Mouse (Mus musculus): ENCODE results near the gene Elovl5. TPM values are rescaled to one million over a fixed set of nuclear protein-coding genes. Genes with fewer than 3 reads are reported as not detected.

The Elovl5 gene
- total RNA-seq, 2 experiments from 2014 or later: 21.7 to 22.2 TPM

- ATAC-seq (replicated peaks; ENCODE audit: low FRiP score, poor library complexity, severe bottlenecking): no peak
Measured at GRCm38 (mm10) chr9:77989626-77990025, 72.5 kb downstream of the Elovl5 start.

GRCm38 (mm10) chr9:77990278-77990677 lies 73.1 kb downstream of the Elovl5 start:
- ATAC-seq (replicated peaks; ENCODE audit: low FRiP score, poor library complexity, severe bottlenecking): no peak

- no peak for ATAC-seq (replicated peaks; ENCODE audit: low FRiP score, poor library complexity, severe bottlenecking)
Measured at GRCm38 (mm10) chr9:77991650-77992049, 74.5 kb downstream of the Elovl5 start.

- ATAC-seq (replicated peaks; ENCODE audit: low FRiP score, poor library complexity, severe bottlenecking): no peak
Measured at GRCm38 (mm10) chr9:77992276-77992675, 75.1 kb downstream of the Elovl5 start.

GRCm38 (mm10) chr9:77993101-77993500 lies 75.9 kb downstream of the Elovl5 start:
- ATAC-seq (replicated peaks; ENCODE audit: low FRiP score, poor library complexity, severe bottlenecking): peak; percentile 79

GRCm38 (mm10) chr9:77993538-77994255 lies 76.5 kb downstream of the Elovl5 start:
- peak; percentile 87 for ATAC-seq (replicated peaks; ENCODE audit: low FRiP score, poor library complexity, severe bottlenecking)

GRCm38 (mm10) chr9:77995235-77995634 lies 78.1 kb downstream of the Elovl5 start:
- peak; percentile 51 for ATAC-seq (replicated peaks; ENCODE audit: low FRiP score, poor library complexity, severe bottlenecking)

- ATAC-seq (replicated peaks; ENCODE audit: low FRiP score, poor library complexity, severe bottlenecking): no peak
Measured at GRCm38 (mm10) chr9:78000586-78001500, 83.7 kb downstream of the Elovl5 start.

GRCm38 (mm10) chr9:78003278-78003677 lies 86.1 kb downstream of the Elovl5 start:
- ATAC-seq (replicated peaks; ENCODE audit: low FRiP score, poor library complexity, severe bottlenecking): no peak

- ATAC-seq (replicated peaks; ENCODE audit: low FRiP score, poor library complexity, severe bottlenecking): peak; percentile 71
Measured at GRCm38 (mm10) chr9:78005481-78005880, 88.3 kb downstream of the Elovl5 start.

GRCm38 (mm10) chr9:78006209-78007001 lies 89.2 kb downstream of the Elovl5 start:
- ATAC-seq (replicated peaks; ENCODE audit: low FRiP score, poor library complexity, severe bottlenecking): peak; percentile 68

GRCm38 (mm10) chr9:78009382-78009781 lies 92.2 kb downstream of the Elovl5 start:
- no peak for ATAC-seq (replicated peaks; ENCODE audit: low FRiP score, poor library complexity, severe bottlenecking)

- no peak for ATAC-seq (replicated peaks; ENCODE audit: low FRiP score, poor library complexity, severe bottlenecking)
Measured at GRCm38 (mm10) chr9:78010187-78010586, 93.0 kb downstream of the Elovl5 start.

- no peak for ATAC-seq (replicated peaks; ENCODE audit: low FRiP score, poor library complexity, severe bottlenecking)
Measured at GRCm38 (mm10) chr9:78010707-78011106, 93.5 kb downstream of the Elovl5 start.

GRCm38 (mm10) chr9:78012066-78012465 lies 94.9 kb downstream of the Elovl5 start:
- ATAC-seq (replicated peaks; ENCODE audit: low FRiP score, poor library complexity, severe bottlenecking): no peak

- ATAC-seq (replicated peaks; ENCODE audit: low FRiP score, poor library complexity, severe bottlenecking): no peak
Measured at GRCm38 (mm10) chr9:78012681-78013080, 95.5 kb downstream of the Elovl5 start.

- ATAC-seq (replicated peaks; ENCODE audit: low FRiP score, poor library complexity, severe bottlenecking): no peak
Measured at GRCm38 (mm10) chr9:78013813-78014212, 96.6 kb downstream of the Elovl5 start.

- no peak for ATAC-seq (replicated peaks; ENCODE audit: low FRiP score, poor library complexity, severe bottlenecking)
Measured at GRCm38 (mm10) chr9:78015816-78016215, 98.7 kb downstream of the Elovl5 start.

GRCm38 (mm10) chr9:78016288-78016687 lies 99.1 kb downstream of the Elovl5 start:
- ATAC-seq (replicated peaks; ENCODE audit: low FRiP score, poor library complexity, severe bottlenecking): no peak

GRCm38 (mm10) chr9:78021256-78021655 lies 104.1 kb downstream of the Elovl5 start:
- ATAC-seq (replicated peaks; ENCODE audit: low FRiP score, poor library complexity, severe bottlenecking): no peak

Measured in erythroblast, adult 5-6 weeks (primary cell).